In genomic region chr11:86586177-86586867, GRCm38 (mm10) we compare ENCODE assay signal across 8 mouse cellular contexts. TPM values are rescaled to one million over a fixed set of nuclear protein-coding genes. Genes with fewer than 3 reads are reported as not detected.
A peak's percentile ranks its signal among the peaks of the same experiment; 100 is the strongest.
DNase-seq lines count a peak whose midpoint lies in the region; ATAC-seq and TF ChIP-seq lines count a peak whose summit lies in the region.

No protein-coding gene starts in this region.

- no peak for TF ChIP-seq CTCF in olfactory bulb, adult 2 months (IDR thresholded peaks at IDR 0.05; ENCODE audit: insufficient read depth, low read depth, low read length)

- 0 out of 2 replicates have a peak, but pooled peaks cover 5% of the 10 kb centered on the region for H3K36me3 ChIP-seq in hindbrain, embryonic 12.5 days
- peaks cover 28% of the 10 kb centered on the region for H3K36me3 ChIP-seq in liver, embryonic 12.5 days

- ATAC-seq in hindbrain, embryonic 12.5 days (ENCODE audit: low FRiP score), result no peak
- ATAC-seq in liver, embryonic 12.5 days, result no peak

- 27% methylated on average over 12 of the region's 12 CpGs for WGBS in hindbrain, embryonic 12.5 days
- 5% methylated on average over 12 of the region's 12 CpGs for WGBS in liver, embryonic 12.5 days (ENCODE audit: insufficient replicate concordance)
- WGBS in olfactory bulb, adult 2 months, result 42% methylated on average over 12 of the region's 12 CpGs

- H3K9ac ChIP-seq in hindbrain, embryonic 12.5 days, result 0 out of 2 replicates have a peak overlapping the region, but pooled peaks have one; percentile 13
- peak overlapping the region; percentile 73 for H3K9ac ChIP-seq in liver, embryonic 12.5 days

- no peak for TF ChIP-seq POLR2A in olfactory bulb, adult 2 months (IDR thresholded peaks at IDR 0.05; ENCODE audit: insufficient read depth, low read depth, low read length)

- peaks cover 14% of the 10 kb centered on the region for H3K4me1 ChIP-seq in hindbrain, embryonic 12.5 days
- peaks cover 77% of the 10 kb centered on the region for H3K4me1 ChIP-seq in liver, embryonic 12.5 days
- H3K4me1 ChIP-seq in olfactory bulb, adult 2 months (ENCODE audit: control insufficient read depth, insufficient read depth, low read length), result peaks cover 8% of the 10 kb centered on the region; the same call in 1 of the 2 replicates

- DNase-seq in adrenal gland, postnatal 25 days, result peak; percentile 16
- no peak for DNase-seq in adrenal gland, postnatal 4 days (ENCODE audit: low spot score in 2 of 2)
- DNase-seq in T-cell, adult 2 months (ENCODE audit: low spot score), result peak; percentile 72
- no peak for DNase-seq in embryo, embryonic 11 days
- DNase-seq in testis, postnatal 10 days (ENCODE audit: low spot score), result no peak

- H3K9me3 ChIP-seq in hindbrain, embryonic 12.5 days (replicated peaks), result no peaks in the 10 kb centered on the region
- H3K9me3 ChIP-seq in liver, embryonic 12.5 days (replicated peaks), result no peaks in the 10 kb centered on the region

- no peaks in the 10 kb centered on the region for H3K27me3 ChIP-seq in hindbrain, embryonic 12.5 days
- no peaks in the 10 kb centered on the region for H3K27me3 ChIP-seq in liver, embryonic 12.5 days (replicated peaks)

- H3K4me3 ChIP-seq in hindbrain, embryonic 12.5 days, result 0 out of 2 replicates have a peak overlapping the region, but pooled peaks have one; percentile 14
- peak overlapping the region; percentile 56 for H3K4me3 ChIP-seq in liver, embryonic 12.5 days
- peak overlapping the region; percentile 3; the same call in 1 of the 2 replicates for H3K4me3 ChIP-seq in olfactory bulb, adult 2 months (ENCODE audit: insufficient read depth, low read depth, low read length)

- peak overlapping the region; percentile 44 for H3K4me2 ChIP-seq in hindbrain, embryonic 12.5 days (replicated peaks)
- H3K4me2 ChIP-seq in liver, embryonic 12.5 days, result peak overlapping the region; percentile 66

- no peak overlapping the region for H3K27ac ChIP-seq in hindbrain, embryonic 12.5 days
- peak overlapping the region; percentile 86 for H3K27ac ChIP-seq in liver, embryonic 12.5 days
- no peak overlapping the region for H3K27ac ChIP-seq in olfactory bulb, adult 2 months (ENCODE audit: insufficient read depth, low read depth, low read length)

RNA-seq across cellular contexts. Expression of gene Tubd1, which starts 41.5 kb away (rescaled TPM):
- total RNA-seq in adrenal gland, postnatal 25 days (2021), result 8.5 and 10.5 TPM in 2 replicates
- total RNA-seq in adrenal gland, postnatal 4 days (2021), result 1 to 10 TPM; 6.3 to 7.5 TPM
- 9.7 and 10.2 TPM in 2 replicates for polyA plus RNA-seq in hindbrain, embryonic 12.5 days (2016; fragmentation: Nextera tagmentation; extraction: Ambion mirVana)
- polyA plus RNA-seq in liver, embryonic 12.5 days (2016; fragmentation: Nextera tagmentation; extraction: Ambion mirVana), result 13.7 and 14.8 TPM in 2 replicates
- not detected in 2 replicates for polyA plus RNA-seq in olfactory bulb, adult 2 months (2012; ENCODE audit: insufficient read depth, insufficient read length, low replicate concordance, missing spikeins)

RNA-seq across cellular contexts. Expression of gene Rps6kb1, which starts 41.7 kb away (rescaled TPM):
- total RNA-seq in adrenal gland, postnatal 25 days (2021), result 41.3 and 44.1 TPM in 2 replicates
- total RNA-seq in adrenal gland, postnatal 4 days (2021), result 10 to 100 TPM; 50.5 to 53.2 TPM
- polyA plus RNA-seq in hindbrain, embryonic 12.5 days (2016; fragmentation: Nextera tagmentation; extraction: Ambion mirVana), result 67.3 and 76.2 TPM in 2 replicates
- polyA plus RNA-seq in liver, embryonic 12.5 days (2016; fragmentation: Nextera tagmentation; extraction: Ambion mirVana), result 35.9 and 40.6 TPM in 2 replicates
- polyA plus RNA-seq in olfactory bulb, adult 2 months (2012; ENCODE audit: insufficient read depth, insufficient read length, low replicate concordance, missing spikeins), result not detected in 2 replicates

Comparison
In these comparisons a context has a peak if more than half of its experiments do, and no peak if none do; other contexts are left out.
1. DNase-seq: peak in adrenal gland, postnatal 25 days (single experiment) and T-cell, adult 2 months (single experiment); none in adrenal gland, postnatal 4 days (0 of 2), embryo, embryonic 11 days (single experiment) and testis, postnatal 10 days (single experiment).
2. H3K4me3 ChIP-seq: peak in every context shown above with its lines; median percentile 56 in liver, embryonic 12.5 days; 14 in hindbrain, embryonic 12.5 days; 3 in olfactory bulb, adult 2 months.
3. RNA of gene Tubd1, which starts 41.5 kb away (polyA plus RNA-seq): 13.7 to 14.8 TPM in liver, embryonic 12.5 days and 9.7 to 10.2 TPM in hindbrain, embryonic 12.5 days; not detected in olfactory bulb, adult 2 months; every median in the first group is over 10 times any median in the second.